Mouse (Mus musculus) CD4-positive, CD25-positive, alpha-beta regulatory T cell, adult 4 months (primary cell): ENCODE results near the gene Actg1. TPM values are rescaled to one million over a fixed set of nuclear protein-coding genes. Genes with fewer than 3 reads are reported as not detected.
A peak's percentile ranks its signal among the peaks of the same experiment; 100 is the strongest.
"Not testable (repeated sequence)": the region's sequence is repeated elsewhere in the genome, so short reads cannot be mapped to it uniquely, and the experiment has no call there.

Experiments used
- ATAC-seq: one replicate; pipeline ENCODE4 v1.8.0; 2017
- polyA plus RNA-seq, 2 experiments: library from polyadenylated mRNA; unstranded; fragments of 100-300 nt; shearing (Covaris generic); gene quantifications; one replicate each; pipeline ENCODE4 v1.2.1; 2017

Gene Actg1
- polyA plus RNA-seq, 2 experiments from 2014 or later, result 2,387 to 3,192 TPM

GRCm38 (mm10) chr11:120360062-120360461 lies 11.7 kb upstream of the Actg1 start:
- ATAC-seq, result no peak

- no peak for ATAC-seq
These were observed 11.0 kb upstream of the Actg1 start for GRCm38 (mm10) chr11:120359391-120359790.

GRCm38 (mm10) chr11:120357791-120358401 lies 9.6 kb upstream of the Actg1 start:
- no peak for ATAC-seq

GRCm38 (mm10) chr11:120356900-120357299 lies 8.6 kb upstream of the Actg1 start:
- ATAC-seq, result no peak

GRCm38 (mm10) chr11:120356319-120356840 lies 8.0 kb upstream of the Actg1 start:
- no peak for ATAC-seq

- no peak for ATAC-seq
These were observed 7.1 kb upstream of the Actg1 start for GRCm38 (mm10) chr11:120355277-120356039.

- ATAC-seq, result no peak
These were observed 6.2 kb upstream of the Actg1 start for GRCm38 (mm10) chr11:120354304-120355276.

- peak; percentile 78 for ATAC-seq
These were observed 5.4 kb upstream of the Actg1 start for GRCm38 (mm10) chr11:120353500-120354303.

GRCm38 (mm10) chr11:120352571-120353290 lies 4.4 kb upstream of the Actg1 start:
- ATAC-seq, result no peak

GRCm38 (mm10) chr11:120352093-120352350 lies 3.7 kb upstream of the Actg1 start:
- ATAC-seq, result not testable (repeated sequence)

- ATAC-seq, result no peak
These were observed 3.1 kb upstream of the Actg1 start for GRCm38 (mm10) chr11:120351250-120352092.

GRCm38 (mm10) chr11:120350711-120351110 lies 2.4 kb upstream of the Actg1 start:
- ATAC-seq, result no peak

- ATAC-seq, result peak; percentile 19
These were observed 1.8 kb upstream of the Actg1 start for GRCm38 (mm10) chr11:120349986-120350702.

GRCm38 (mm10) chr11:120349371-120349985 lies 1.1 kb upstream of the Actg1 start:
- no peak for ATAC-seq

GRCm38 (mm10) chr11:120348684-120349370 lies 485 bp upstream of the Actg1 start:
- ATAC-seq, result no peak

- ATAC-seq, result peak; percentile 16
These were observed 1.0 kb downstream of the Actg1 start for GRCm38 (mm10) chr11:120347301-120347700.

- ATAC-seq, result not testable (repeated sequence)
These were observed 1.8 kb downstream of the Actg1 start for GRCm38 (mm10) chr11:120346383-120347034.

GRCm38 (mm10) chr11:120345067-120345681 lies 3.2 kb downstream of the Actg1 start:
- no peak for ATAC-seq
